8 mouse cellular contexts compared by ENCODE assay signal in genomic region chr8:64205321-64206023, GRCm38 (mm10). TPM values are rescaled to one million over a fixed set of nuclear protein-coding genes. Genes with fewer than 3 reads are reported as not detected.
DNase-seq lines count a peak whose midpoint lies in the region; ATAC-seq and TF ChIP-seq lines count a peak whose summit lies in the region.

No protein-coding gene starts in this region.

- H3K27ac ChIP-seq in embryonic facial prominence, embryonic 14.5 days (replicated peaks; ENCODE audit: low read depth, low read length), result peak overlapping the region; percentile 52
- no peak overlapping the region for H3K27ac ChIP-seq in heart, embryonic 12.5 days (ENCODE audit: poor library complexity, severe bottlenecking)
- no peak overlapping the region for H3K27ac ChIP-seq in kidney, embryonic 15.5 days

- H3K79me2 ChIP-seq in C2C12 (ENCODE audit: control insufficient read depth, insufficient read depth), result no peaks in the 10 kb centered on the region

- H3K4me3 ChIP-seq in C2C12 (ENCODE audit: insufficient read depth, poor library complexity, severe bottlenecking), result peak overlapping the region; percentile 11
- peak overlapping the region; percentile 72 for H3K4me3 ChIP-seq in embryonic facial prominence, embryonic 14.5 days (ENCODE audit: low read depth, low read length)
- peak overlapping the region; percentile 83 for H3K4me3 ChIP-seq in heart, embryonic 12.5 days
- peak overlapping the region; percentile 63 for H3K4me3 ChIP-seq in kidney, embryonic 15.5 days (replicated peaks)
- peak overlapping the region; percentile 78 for H3K4me3 ChIP-seq in lung, adult 2 months (replicated peaks; ENCODE audit: extremely low read depth, low read depth, low read length)

- H3K36me3 ChIP-seq in C2C12 (ENCODE audit: control insufficient read depth, insufficient read depth), result no peaks in the 10 kb centered on the region
- H3K36me3 ChIP-seq in embryonic facial prominence, embryonic 14.5 days (ENCODE audit: control insufficient read depth, insufficient read depth, low read length), result no peaks in the 10 kb centered on the region
- no peaks in the 10 kb centered on the region for H3K36me3 ChIP-seq in heart, embryonic 12.5 days
- H3K36me3 ChIP-seq in kidney, embryonic 15.5 days, result no peaks in the 10 kb centered on the region

- no peaks in the 10 kb centered on the region for H3K9me3 ChIP-seq in embryonic facial prominence, embryonic 14.5 days (ENCODE audit: control insufficient read depth, low read length)
- no peaks in the 10 kb centered on the region for H3K9me3 ChIP-seq in heart, embryonic 12.5 days (replicated peaks)
- H3K9me3 ChIP-seq in kidney, embryonic 15.5 days (replicated peaks), result no peaks in the 10 kb centered on the region

- peak overlapping the region; percentile 63 for H3ac ChIP-seq in C2C12 (ENCODE audit: control insufficient read depth, insufficient read length, low read depth)

- H3K4me2 ChIP-seq in embryonic facial prominence, embryonic 14.5 days (ENCODE audit: low read depth, low read length), result peak overlapping the region; percentile 98
- H3K4me2 ChIP-seq in heart, embryonic 12.5 days, result peak overlapping the region; percentile 100
- peak overlapping the region; percentile 100 for H3K4me2 ChIP-seq in kidney, embryonic 15.5 days

- WGBS in embryonic facial prominence, embryonic 14.5 days, result under 1% methylated on average over 49 of the region's 61 CpGs
- WGBS in heart, embryonic 12.5 days, result under 1% methylated on average over 60 of the region's 61 CpGs
- WGBS in kidney, embryonic 15.5 days, result under 1% methylated on average over 61 of the region's 61 CpGs
- 1% methylated on average over 61 of the region's 61 CpGs for whole genome bisulfite sequencing in lung, adult 2 months

- peaks cover 16% of the 10 kb centered on the region; the same call in 1 of the 2 replicates for H3K4me1 ChIP-seq in embryonic facial prominence, embryonic 14.5 days (ENCODE audit: control insufficient read depth, insufficient read depth, low read length)
- H3K4me1 ChIP-seq in heart, embryonic 12.5 days (replicated peaks), result peaks cover 6% of the 10 kb centered on the region; the same call in 1 of the 2 replicates
- peaks cover 20% of the 10 kb centered on the region for H3K4me1 ChIP-seq in kidney, embryonic 15.5 days
- H3K4me1 ChIP-seq in lung, adult 2 months (ENCODE audit: control insufficient read depth, insufficient read depth, low read length), result no peaks in the 10 kb centered on the region

- peak; percentile 53 for ATAC-seq in embryonic facial prominence, embryonic 14.5 days (ENCODE audit: low read depth)
- peak; percentile 60; the same call in 1 of the 2 replicates for ATAC-seq in heart, embryonic 12.5 days (ENCODE audit: insufficient number of reproducible peaks, low FRiP score)
- peak; percentile 75 for ATAC-seq in kidney, embryonic 15.5 days (replicated peaks; ENCODE audit: low FRiP score)

- no peak for TF ChIP-seq CTCF in C2C12 (IDR thresholded peaks at IDR 0.05; ENCODE audit: control insufficient read depth, insufficient read depth, insufficient read length)
- no peak for TF ChIP-seq CTCF in lung, adult 2 months (IDR thresholded peaks at IDR 0.05; ENCODE audit: insufficient read depth, low read length)

- H3K79me3 ChIP-seq in C2C12 (ENCODE audit: low read depth), result no peaks in the 10 kb centered on the region

- DNase-seq in adrenal gland, postnatal 10 days, result peak; percentile 49
- DNase-seq in embryonic facial prominence, embryonic 14.5 days (ENCODE audit: low spot score), result peak; percentile 26
- peak; percentile 37 for DNase-seq in lung, adult 2 months
- peak; percentile 41 for DNase-seq in ovary, postnatal 36 days (ENCODE audit: low spot score)
- no peak for DNase-seq in MN1 (ENCODE audit: low spot score)

- H3K27me3 ChIP-seq in C2C12 (ENCODE audit: control insufficient read depth, insufficient read depth, insufficient read length), result peaks cover 14% of the 10 kb centered on the region
- H3K27me3 ChIP-seq in embryonic facial prominence, embryonic 14.5 days (replicated peaks; ENCODE audit: control insufficient read depth, insufficient read depth, low read length), result peaks cover 6% of the 10 kb centered on the region; the same call in 1 of the 2 replicates
- H3K27me3 ChIP-seq in heart, embryonic 12.5 days (replicated peaks), result peaks cover 8% of the 10 kb centered on the region; the same call in 1 of the 2 replicates
- H3K27me3 ChIP-seq in kidney, embryonic 15.5 days, result peaks cover 31% of the 10 kb centered on the region

- TF ChIP-seq POLR2A in lung, adult 2 months (IDR thresholded peaks at IDR 0.05; ENCODE audit: borderline replicate concordance, extremely low read depth, low read depth, low read length), result no peak

- H3K9ac ChIP-seq in embryonic facial prominence, embryonic 14.5 days (ENCODE audit: low read depth, low read length), result peak overlapping the region; percentile 71
- peak overlapping the region; percentile 78 for H3K9ac ChIP-seq in heart, embryonic 12.5 days
- peak overlapping the region; percentile 41 for H3K9ac ChIP-seq in kidney, embryonic 15.5 days

TF ChIP-seq in C2C12, 6 proteins besides CTCF, POLR2A, EP300 and RAD21:
- TF ChIP-seq MYOG (IDR thresholded peaks at IDR 0.05; ENCODE audit: control insufficient read depth, extremely low read depth, insufficient read length), result no peak
- TF ChIP-seq MAX (IDR thresholded peaks at IDR 0.05), result no peak
- no peak for TF ChIP-seq CEBPB (IDR thresholded peaks at IDR 0.05; ENCODE audit: low read depth)
- TF ChIP-seq FOSL1 (IDR thresholded peaks at IDR 0.05; ENCODE audit: insufficient read depth, low read length, poor library complexity, severe bottlenecking), result no peak
- TF ChIP-seq USF1 (IDR thresholded peaks at IDR 0.05; ENCODE audit: low read depth), result no peak
- TF ChIP-seq MYOD1 (IDR thresholded peaks at IDR 0.05; ENCODE audit: control insufficient read depth, insufficient read length, low read depth), result no peak

RNA-seq across cellular contexts. Expression of gene Tll1, which starts 0.6 kb away (rescaled TPM):
- polyA plus RNA-seq in C2C12 (2012; fragmentation: generic; extraction: Trizol), result 0.01 TPM
- 1 to 10 TPM; 1.2 to 1.8 TPM for total RNA-seq in adrenal gland, postnatal 10 days (2021)
- polyA plus RNA-seq in embryonic facial prominence, embryonic 14.5 days (2014; fragmentation: Nextera tagmentation; extraction: Ambion mirVana), result 2.1 and 3.0 TPM in 2 replicates
- polyA plus RNA-seq in heart, embryonic 12.5 days (2016; fragmentation: Nextera tagmentation; extraction: Ambion mirVana), result 1.9 and 2.0 TPM in 2 replicates
- 0.60 and 0.77 TPM in 2 replicates for polyA plus RNA-seq in kidney, embryonic 15.5 days (2015; fragmentation: Nextera tagmentation; extraction: Ambion mirVana)
- 0.84 and 1.6 TPM in 2 replicates for polyA plus RNA-seq in lung, adult 2 months (2012; rRNA removed)

Comparison
In these comparisons a context has a peak if more than half of its experiments do, and no peak if none do; other contexts are left out.
1. H3K4me3 ChIP-seq: peak in every context shown above with its lines; median percentile 83 in heart, embryonic 12.5 days; 78 in lung, adult 2 months; 72 in embryonic facial prominence, embryonic 14.5 days; 63 in kidney, embryonic 15.5 days; 11 in C2C12.